Mouse (Mus musculus): Measurements from ENCODE around the gene 4930524J08Rik.

Gene 4930524J08Rik

DNA sequence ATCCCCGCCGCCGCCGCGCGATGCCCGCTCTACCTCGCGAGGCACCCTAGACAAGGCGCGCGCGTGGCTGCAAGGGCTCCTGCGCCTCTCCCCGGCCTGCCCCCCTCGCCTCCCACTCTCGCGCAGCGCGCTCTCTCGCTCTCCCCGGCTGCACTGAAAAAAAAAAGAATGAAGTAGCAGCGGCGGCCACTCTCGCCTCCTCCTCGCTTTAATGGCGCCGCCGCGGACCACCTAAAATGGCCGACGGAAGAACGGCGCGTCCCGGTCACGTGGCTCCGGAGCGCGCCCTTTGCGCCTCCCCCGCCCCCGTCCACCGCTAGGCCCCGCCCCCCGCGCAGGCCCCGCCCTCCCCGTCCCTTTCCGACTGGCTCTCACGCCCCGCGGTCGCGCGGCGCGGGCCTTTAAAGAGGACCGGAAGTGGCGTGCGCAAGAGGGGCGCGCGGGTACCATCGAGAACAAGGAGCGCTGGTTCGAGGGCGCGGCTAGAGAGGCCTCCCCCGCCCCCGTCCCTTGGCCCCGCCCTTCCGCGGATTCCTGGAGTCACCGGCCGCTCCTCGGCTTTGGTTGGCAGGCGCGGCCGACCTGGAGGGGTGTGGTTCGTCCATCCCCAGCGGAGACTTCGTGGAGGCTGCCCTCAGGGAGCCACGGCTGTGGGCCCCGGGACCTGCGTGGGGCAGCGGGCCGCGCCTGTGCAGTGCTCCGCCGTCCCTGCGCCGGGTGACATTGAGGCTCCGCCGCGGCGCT, at the start of gene 4930524J08Rik, which contains the start of gene Hnrnpd:
TSS of gene 4930524J08Rik (plus strand) at position 363 of the 744 bp plus-strand sequence.
TSS of gene Hnrnpd (minus strand) at position 240 of the 744 bp plus-strand sequence.
- DNase-seq, result peak; percentile 96

DNA sequence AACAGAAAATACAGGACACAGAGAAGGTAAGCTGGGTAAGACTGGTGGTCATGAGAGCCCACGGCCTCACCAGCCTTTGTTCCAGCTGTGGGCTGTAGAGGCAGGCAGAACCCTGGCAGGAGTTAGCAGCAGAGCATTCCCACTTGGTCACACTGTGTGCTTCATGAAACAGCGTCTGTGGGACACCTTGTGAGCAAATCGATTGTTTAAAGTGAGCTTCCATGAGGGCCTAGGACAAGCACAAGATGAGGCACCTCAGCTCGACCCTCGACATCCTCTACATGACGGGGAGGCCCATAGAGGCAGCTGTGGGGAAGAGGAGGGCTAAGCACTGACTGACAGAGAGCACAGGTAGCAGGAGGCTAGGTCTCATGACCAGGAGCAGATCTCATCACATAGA, 47.0 kb upstream of the 4930524J08Rik start:
- no peak for DNase-seq

DNA sequence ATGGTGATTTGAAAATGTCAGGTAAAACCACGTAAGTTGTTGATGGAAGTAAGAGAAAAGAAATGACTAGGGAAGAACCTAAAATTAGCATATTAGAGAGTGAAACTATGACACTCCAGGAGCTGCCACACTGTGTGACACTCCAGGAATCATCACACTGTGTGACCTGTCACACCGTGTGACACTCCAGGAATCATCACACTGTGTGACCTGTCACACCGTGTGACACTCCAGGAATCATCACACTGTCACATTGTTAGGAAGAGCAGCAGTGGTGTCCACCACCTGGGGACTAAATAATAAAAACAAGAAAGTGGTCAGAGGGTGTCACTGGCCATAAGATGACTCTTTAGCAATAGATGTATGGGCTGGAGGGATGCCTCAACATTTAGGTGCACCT, 39.4 kb upstream of the 4930524J08Rik start:
- no peak for DNase-seq

DNA sequence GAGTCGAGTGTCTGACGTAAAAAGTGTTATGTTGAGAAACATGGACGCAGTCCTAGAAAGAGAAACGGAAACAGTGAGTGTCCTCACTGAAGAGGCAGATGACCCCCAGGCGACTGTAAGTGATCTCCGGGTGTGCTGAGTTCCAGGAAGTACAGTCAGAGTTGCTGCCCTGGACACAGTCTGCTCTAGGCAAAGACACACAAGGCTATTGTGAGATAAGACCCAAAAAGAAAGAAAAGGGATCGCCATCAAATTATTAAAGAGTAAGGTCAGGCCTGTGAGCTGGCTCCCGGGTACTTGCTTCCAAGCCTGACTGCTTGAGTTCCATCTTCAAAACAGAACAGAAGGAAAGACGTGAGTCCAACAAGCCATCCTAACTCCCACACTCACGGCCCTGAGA, 37.6 kb upstream of the 4930524J08Rik start:
- no peak for DNase-seq

DNA sequence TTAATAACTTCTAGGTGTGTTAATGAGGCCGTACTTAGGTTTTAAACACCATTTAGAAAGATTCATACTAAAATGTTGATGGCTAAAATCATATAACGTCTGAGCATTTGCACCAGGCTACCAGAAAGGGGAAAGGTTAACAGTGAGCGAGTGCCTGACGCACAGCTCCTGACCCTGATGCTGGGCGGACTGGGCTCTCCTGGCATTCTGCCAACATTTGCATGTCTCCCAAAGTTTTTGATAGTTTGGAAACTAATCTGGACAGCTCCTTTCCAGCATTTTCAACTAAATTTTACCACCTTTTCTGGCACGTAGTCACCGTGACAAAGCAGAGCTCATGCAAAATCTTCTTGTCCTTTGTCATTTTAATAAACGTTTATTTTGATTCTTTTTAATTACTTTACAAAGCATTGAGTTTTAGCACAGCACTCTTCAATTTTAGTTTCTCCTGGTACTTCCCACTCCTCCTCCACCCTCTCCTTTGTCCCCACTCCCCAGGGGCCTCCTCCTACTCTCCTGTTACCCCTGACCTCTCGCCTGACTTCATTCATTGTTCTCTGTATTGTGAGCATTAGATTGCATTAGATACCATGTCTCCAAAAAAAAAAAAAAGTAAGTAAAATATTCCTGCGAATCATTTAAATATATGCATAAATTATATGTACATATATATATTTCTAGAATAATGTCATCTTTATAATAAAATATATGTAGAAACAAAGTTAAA, 36.9 kb upstream of the 4930524J08Rik start:
- peak; percentile 22 for DNase-seq

DNA sequence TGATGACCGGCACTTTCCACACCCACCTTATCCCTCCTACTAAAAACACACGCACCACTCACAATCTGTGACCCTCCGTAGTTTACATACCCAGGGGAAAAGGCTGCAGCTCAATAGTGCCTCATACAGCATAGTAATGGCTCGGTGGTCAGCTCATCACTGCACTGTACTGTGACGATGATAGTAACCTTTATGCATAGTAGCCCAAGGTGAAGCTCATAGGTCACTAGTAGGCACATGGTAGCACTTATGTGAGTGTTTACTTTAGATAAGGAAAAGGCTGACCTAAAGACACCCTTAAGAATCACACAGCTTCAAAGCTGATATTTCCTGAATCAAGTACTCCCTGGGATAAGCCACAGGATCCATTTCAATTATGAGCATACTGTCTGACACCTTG, 26.3 kb upstream of the 4930524J08Rik start:
- DNase-seq, result no peak

DNA sequence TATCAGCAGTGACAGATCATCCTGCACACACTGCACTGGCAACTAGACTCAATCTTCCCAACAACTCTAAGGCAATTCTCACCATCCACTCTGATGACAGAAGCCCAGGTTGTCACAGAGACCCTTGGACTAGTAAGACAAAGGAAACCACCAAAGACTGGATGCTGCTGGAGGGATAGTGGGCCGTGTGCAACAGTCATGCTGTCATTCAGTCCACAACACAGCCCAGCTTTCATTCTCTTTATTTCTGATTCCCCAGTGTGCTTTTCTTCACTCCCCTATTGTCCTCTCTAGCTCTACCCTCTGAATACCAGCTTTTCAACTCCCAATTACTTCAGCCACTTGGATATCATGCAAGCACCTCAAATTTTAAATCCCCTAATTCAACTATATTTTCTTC, 25.0 kb upstream of the 4930524J08Rik start:
- no peak for DNase-seq

DNA sequence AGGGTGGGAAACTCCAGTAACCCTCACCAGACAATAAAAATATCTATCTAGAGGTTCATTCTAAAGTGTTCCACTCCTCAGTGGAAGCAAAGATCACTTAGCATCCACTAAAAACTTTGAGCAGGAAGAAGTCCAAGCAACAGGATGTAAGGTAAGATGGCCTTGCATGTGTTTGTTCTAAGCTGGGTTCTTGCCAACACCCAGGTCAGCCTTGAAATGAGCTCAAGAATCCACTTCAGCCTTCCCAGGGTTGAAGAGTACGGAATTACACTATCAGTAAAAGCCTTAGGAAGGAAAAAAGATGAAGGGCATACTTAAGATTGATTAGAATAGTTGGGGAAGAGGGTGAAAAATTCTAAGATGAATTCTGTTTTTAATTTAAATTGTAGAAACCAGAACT, 20.2 kb upstream of the 4930524J08Rik start:
- peak; percentile 22 for DNase-seq

DNA sequence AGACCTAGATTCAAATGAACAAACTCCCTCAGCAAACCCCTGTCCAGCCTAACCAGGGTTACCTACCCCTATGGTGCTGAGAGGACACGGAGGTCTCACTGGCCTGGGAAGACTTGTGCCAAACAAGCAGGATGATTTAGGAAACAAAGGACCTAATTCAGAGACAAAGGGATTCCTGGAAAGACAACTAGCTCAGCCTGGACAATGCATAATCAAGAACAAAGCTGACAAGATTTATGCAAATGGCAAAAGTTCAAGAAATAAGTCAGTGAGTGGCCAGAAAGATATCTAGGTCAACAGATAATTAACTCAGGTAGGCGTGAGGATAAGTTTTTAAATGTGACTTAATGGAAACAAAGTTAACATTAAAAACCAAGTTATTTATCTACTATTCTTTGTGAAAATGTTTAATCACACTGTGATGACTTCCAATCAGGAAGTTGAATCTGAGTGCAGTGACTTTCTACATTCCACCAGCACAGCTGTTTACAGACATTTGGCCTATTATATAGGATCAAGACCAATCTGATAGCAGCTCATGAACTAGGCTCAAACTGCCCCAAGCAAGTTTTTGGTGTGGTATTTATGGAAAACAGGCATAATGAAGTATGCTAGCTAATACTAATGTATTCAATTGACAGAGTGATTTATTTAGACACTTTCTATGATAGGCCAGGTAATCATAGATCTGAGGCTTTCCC, 19.5 kb upstream of the 4930524J08Rik start:
- DNase-seq, result no peak

DNA sequence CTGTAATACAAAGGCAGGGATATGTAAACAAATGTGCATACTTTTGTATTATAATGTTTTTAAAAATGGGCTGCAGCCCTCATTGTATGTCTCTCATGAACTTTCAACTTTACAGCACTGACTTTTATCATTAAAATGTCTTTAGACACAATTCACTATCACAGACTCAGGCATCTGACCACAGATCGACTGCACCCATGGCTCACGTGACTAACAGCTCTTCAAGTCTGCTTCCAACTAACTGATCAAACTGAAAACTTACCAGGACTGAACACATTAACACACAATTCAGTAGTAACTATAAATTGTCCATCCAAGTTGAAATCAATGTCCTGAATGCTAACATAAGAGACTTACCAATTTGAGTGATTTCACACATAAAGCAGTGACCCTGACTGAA, 18.9 kb upstream of the 4930524J08Rik start:
- no peak for DNase-seq

DNA sequence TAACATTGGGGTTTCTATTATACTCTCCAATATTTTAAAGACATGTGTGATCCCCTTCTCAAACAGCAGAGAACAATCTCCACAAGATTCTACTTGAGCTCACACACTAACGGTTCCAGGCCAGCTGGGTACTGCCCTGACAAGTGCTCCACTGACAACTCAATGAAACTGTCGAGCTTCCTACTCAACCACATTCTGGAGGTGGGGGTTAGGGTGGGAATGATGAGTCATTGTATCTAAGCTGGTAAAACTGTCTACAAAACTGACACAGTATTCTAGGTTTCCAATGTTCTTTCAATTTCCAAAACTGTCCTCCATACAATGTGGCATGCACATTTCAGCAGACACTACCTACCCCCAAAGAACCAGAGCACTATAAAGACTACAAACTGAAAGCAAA, 4.9 kb upstream of the 4930524J08Rik start:
- DNase-seq, result peak; percentile 24

DNA sequence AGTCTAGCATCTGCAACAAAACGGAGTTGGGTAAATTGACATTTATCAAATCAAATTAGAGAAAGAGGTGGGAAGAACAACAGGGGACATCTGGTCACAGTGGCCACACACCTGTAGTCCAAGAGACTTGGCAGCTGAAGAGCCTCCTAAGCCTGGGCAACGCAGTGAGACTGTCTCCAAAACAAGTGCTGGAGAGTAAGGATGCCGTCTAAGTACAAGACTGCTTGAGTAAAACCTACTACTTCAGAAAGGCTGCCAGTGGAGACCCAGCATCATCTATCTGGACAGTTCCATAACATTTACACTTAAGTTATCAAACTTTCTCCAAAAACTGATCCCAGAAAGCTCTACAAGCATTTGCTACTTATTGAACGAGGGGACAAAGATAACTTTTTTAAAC, 3.8 kb upstream of the 4930524J08Rik start:
- DNase-seq, result no peak

DNA sequence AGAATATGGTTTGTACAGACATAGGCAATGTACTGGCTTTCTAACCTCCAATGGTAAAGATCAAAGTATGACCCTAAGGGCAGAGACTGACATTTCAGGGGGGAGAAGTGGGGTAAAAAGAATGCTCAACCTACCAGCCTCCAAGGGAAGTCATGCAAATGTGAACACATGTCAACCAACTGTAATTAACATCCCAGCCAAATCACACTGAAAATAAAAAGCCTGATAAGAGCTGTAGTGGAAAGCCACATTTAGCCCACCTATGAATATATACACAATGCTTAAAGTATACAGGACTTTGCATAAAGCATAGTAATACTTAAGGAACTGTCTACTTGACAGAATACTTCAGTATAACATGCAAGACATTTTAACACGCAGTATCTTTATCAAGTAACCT, 3.1 kb upstream of the 4930524J08Rik start:
- no peak for DNase-seq

DNA sequence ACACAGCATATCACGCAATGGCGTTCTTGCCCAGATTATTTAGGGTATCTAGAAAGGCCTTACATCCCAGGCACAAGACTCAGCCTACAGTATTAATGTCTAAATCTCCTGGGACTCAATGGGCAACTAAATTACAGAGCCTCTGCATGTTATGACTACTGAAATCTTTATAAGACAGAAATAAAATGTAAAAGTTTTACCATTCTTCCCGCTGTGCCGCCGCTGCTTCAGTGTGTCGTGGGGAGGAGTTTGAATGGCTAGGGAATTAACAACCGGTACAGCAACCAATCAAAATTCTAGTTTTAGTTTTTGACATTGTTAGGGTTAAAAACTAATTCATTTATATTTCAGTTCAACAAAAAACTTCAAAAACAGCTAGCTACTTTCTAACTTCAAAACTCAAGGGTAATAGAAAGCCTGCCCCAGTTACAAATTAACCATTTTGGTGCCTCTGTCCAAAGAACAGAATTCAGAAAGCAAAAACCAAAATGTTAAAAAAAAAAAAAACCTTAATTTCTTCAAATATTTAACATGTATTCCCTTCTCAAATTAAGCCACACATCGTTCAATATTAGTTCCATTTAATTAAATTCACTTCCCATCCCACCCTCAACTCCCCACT, 2.4 kb upstream of the 4930524J08Rik start:
- no peak for DNase-seq

DNA sequence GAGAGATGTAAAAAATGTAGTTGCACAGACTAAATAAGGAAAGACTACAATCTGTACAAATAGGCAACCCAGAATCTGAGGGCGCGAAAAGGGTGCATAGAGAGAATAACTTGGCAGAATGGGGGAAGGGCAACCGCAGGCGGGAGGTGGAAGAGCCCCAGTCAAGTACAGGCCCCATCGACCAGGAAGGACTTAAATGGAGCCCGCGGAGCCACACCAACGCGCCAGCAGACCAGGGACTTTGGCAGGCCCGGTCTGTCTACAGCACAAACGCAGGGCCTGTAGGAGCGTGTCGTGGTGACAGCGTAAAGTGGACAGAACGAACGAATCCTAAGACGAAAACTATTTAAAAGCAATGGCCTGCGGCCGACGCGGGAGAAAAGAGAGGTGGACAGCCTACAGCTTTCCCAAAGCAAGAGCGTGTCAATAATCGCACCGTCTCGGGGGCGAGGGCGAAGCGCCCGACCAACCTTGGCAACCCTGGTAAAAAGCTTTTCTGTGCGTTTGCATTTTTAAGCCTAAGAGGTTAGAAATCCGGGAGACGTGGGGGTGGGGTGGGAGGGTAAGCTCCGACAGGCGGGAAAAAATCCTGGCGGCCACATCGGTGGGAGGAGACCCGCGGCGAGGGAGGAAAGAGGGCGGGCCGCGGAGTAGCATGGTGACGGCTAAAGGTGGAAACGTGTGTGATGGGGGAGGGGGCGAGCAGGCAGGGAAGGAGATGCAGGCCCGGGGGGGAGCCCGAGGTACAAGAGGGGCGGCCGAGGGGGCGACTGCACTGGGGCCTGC, 1.2 kb upstream of the 4930524J08Rik start:
- peak; percentile 91 for DNase-seq

DNA sequence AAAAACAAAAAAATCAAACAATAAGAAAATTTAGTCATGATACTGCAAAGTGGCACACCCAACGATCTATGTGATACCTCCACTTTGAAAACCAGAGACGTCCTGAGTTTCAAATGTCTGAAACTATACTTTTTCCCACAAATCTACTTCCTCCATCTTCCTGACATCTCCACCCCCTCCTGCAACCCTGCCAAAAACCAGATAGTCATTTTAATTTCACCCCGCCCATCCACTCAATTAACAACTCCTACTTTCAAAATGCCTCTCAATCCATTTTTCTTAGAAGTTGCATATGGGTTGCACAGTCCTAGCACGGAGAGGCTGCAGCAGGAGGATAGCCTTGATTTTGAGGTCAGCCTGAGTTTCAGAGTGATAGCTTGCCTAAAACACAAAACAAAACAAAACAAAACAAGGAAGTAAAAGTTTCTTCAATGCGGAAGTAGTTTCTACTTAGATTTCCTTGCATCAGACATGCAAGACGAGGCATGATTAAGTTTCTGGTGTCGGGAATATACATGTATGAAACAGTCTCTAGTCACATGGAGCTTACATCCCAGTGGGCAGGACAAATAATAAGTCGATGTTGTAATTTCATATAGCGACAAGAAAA, 4.7 kb downstream of the 4930524J08Rik start:
- no peak for DNase-seq

DNA sequence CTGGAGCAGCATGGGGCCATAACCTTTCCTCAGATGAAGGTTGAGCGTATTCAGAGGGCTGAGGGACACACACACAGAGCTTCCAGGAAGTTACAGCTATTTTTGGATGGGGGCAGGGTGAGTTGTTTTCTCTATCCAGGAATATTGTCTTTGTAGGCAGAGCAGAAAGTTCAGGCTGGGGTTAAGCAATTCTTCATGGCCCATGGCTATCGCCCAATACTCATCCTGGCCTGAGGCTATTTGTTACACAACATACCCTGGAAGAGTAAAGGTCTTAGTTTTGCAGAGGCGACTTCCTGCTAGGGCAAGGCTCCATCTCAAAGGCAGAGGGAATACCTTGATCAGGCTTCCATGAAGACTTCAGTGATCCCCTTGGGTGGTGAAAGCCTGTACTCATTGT, 15.3 kb downstream of the 4930524J08Rik start:
- DNase-seq, result no peak

DNA sequence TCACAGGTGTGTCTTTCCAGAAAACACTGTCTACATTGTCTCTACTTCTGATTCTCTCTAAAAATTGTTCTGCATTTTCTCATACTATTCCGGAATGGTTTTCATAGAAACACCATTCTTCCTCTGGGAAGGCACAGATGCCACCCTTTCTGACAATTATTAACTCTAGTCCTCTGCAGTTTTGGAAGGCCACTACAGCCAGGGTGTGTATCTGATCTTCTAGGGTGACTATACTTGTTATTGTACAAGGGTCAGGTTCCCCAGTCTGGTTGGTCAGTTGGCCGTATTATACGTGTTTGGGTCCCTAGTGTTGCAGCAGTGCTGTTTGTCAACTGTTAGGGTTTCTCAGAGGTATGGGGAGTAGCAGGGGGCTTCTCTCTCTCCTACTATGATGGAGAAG, 15.8 kb downstream of the 4930524J08Rik start:
- no peak for DNase-seq

DNA sequence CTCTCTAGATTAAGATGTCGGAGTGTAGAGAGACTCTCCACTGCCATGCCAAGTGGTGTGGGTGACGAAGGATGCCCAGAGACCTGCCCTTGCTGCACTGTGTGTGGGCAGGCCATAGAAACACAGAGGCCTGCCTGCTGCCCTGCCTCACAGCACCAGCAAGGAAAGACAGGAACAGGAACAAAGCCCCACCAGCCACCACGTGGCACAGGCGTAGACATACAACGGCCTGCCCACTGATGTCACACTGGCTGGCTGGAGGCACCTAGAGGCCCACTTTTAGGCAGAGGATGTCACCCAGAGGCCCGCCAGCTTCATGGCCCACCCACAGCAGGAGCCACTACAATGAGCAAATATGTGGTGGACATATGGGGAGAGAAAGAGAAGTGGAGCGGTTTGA, 21.2 kb downstream of the 4930524J08Rik start:
- no peak for DNase-seq

DNA sequence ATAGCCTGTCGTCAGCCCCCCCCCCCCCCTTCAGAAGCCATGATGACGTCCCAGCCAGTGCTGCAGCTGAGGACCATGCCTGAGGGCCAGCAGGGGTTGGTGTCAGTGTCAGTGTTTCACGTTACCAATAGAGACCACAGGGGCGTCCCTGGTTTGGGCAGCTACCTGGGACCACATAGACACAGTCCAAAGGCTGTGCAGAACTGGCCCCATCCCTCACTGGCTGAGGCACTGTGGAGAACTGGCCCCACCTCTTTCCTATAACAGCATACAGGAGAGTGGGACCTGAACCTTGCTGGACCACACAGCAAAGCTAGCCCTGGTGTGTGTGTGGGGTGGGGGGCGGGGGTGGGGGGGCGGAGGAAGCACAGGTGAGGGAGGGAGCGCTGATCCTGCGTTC, 21.6 kb downstream of the 4930524J08Rik start:
- no peak for DNase-seq

DNA sequence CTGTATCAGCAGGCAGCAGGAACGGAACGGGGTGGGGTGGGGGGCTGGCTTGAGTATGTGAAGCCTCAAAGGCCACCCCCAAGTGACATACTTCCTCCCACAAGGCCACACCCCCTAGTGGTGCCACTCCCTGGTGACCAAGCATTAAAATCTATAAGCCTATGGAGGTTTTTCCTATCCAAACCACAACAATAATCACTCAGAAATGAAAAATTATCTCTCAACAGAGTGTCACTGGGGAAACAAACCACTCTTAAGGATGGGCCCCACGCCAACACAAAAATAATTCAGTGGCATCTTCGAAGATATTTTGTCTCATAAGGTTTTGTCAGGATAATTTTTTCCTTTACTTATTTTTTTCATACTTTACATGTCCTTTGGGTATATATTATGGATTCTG, 25.0 kb downstream of the 4930524J08Rik start:
- no peak for DNase-seq

DNA sequence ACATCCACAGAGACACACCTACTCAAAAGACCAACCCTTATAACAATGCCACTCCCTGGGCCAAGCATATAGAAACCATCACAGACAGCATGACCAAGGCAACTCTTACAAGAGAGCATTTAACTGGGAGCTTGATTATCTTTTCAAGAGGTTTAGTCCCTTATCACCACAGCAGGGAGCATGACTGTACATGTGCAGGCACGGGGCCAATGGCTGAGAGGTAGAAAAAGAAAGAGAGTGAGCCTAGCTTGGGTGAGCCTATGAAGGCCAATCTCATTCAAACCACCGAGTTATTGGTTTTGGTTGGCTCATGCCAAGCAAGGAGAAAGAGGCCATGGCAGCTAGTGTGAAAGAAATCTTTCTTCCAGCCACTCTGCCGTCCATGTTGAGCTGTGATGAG, 26.6 kb downstream of the 4930524J08Rik start:
- no peak for DNase-seq

Measured in lung, postnatal 10 days (tissue).